Mouse (Mus musculus) urinary bladder, adult 18-20 months (tissue): ENCODE results near the gene 2010109A12Rik.

Source experiments
- DNase-seq, 2 experiments: peaks; one replicate each; pipeline ENCODE4 v3.0.0; 2022; ENCODE audit warnings: low spot score in 2 of 2, mixed read lengths in 2 of 2

2010109A12Rik gene

GRCm38 (mm10) chr5:93206109-93207005, at the start of gene 2010109A12Rik, which contains the start of gene Ccni:
2010109A12Rik (plus strand) TSS chr5:93206518.
Ccni (minus strand) TSS chr5:93206495.
- DNase-seq = peak; percentile 88 to 93

GRCm38 (mm10) chr5:93163541-93163940, 42.8 kb upstream of the 2010109A12Rik start:
- DNase-seq = peak in 1 of 2 experiments; percentile 25

GRCm38 (mm10) chr5:93167919-93168516, 38.3 kb upstream of the 2010109A12Rik start:
- no peak for DNase-seq

- DNase-seq = no peak
Measured at GRCm38 (mm10) chr5:93168654-93169053, 37.7 kb upstream of the 2010109A12Rik start.

DNA sequence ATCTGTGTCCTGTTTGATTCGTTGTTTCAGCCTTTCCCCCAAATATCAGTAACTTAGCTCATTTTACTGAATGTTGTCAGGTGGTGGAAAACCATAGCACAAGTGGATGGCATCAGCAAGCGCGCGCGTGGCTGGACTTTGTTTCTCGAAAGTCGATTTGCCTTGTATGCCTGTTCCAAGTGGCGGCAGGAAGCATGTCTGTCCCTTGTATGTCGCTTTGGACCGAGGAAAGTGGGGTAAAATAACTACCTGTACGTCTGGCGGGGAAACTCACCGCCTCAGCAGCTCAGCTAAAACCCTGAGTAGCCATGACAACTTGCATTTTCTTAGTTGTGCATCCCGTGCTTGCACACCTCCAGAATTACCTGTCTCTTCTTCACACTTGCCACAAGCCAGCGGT, 34.9 kb upstream of the 2010109A12Rik start:
- DNase-seq = no peak

- no peak for DNase-seq
Measured at GRCm38 (mm10) chr5:93172536-93172935, 33.8 kb upstream of the 2010109A12Rik start.

DNA sequence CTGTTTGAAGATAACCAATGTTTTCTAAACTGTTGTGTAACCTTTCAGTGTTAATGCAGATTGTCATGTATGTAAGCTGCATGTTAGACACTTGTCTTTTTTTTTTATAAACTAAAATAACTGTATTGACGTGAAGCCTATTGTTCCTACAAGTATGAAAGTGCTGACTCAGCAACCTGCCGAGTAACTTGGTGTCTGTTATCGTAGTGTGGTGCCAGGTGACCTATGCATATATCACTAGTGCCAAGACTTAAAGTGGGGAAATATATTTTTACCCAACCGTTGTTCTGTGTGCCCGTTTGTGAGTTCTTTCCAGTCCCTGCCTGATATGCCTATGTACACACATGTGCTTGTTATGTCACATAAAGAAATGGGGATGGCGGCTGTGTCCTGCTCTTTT, 31.6 kb upstream of the 2010109A12Rik start:
- DNase-seq = no peak

DNA sequence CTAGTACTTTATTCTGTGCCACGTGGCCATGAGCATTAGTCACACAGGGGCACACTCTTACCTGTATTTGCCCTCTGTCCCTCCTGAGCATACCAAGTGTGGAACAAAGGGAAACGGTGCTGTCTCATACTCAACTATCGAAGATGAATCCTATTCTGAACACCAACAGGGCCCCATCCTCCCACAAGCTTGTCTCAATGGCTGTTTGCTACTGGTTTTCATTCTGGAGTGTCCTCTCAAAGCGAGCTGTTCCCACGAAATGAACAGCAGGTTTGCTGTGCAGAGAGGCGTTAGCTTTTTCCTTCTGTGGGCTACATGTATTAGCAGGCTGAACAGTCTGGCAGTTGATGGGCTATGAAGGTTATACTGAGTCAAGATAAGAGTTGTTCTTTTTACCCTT, 27.7 kb upstream of the 2010109A12Rik start:
- DNase-seq = no peak

DNA sequence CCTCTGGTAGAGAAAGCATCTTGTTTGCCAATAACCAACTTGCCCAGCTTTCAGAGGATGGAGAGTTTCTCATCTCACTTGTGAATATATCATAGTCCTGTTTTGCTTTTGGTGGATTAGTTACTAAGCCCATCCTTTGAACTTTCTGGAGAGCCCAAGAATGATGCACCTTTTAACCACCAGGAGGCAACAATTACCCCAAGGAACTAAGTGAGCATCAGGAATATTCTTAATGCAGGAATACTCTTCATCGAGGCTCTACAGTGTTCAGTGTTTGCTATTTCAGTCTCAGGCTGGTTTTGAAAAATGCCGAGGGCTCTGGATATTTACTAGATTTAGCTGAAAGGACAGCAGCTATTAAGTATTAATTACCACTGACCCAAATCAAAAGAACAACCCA, 26.1 kb upstream of the 2010109A12Rik start:
- DNase-seq = no peak

GRCm38 (mm10) chr5:93183311-93183710, 23.0 kb upstream of the 2010109A12Rik start:
- no peak for DNase-seq

- no peak for DNase-seq
Measured at GRCm38 (mm10) chr5:93184548-93184947, 21.8 kb upstream of the 2010109A12Rik start.

- no peak for DNase-seq
Measured at GRCm38 (mm10) chr5:93189607-93190006, 16.7 kb upstream of the 2010109A12Rik start.

DNA sequence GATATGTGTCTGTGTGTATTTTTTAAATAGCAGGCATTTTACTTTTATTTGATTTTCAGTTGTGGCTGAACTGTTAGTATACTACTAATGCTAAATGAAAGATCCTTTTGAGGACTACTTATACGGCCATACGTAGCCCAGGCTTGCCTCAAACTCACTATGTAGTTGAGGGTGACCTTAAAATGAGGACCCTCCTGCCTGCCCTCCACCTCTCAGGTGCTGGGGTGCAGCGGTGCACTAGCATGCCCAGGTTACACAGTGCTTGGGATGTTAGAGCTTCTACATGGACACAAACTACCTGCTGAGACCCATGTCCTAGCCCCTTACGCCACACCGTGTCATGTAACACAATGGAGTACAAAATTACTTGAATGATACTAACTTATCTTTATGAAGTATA, 15.9 kb upstream of the 2010109A12Rik start:
- DNase-seq = no peak

GRCm38 (mm10) chr5:93198232-93198631, 8.1 kb upstream of the 2010109A12Rik start:
- DNase-seq = no peak

DNA sequence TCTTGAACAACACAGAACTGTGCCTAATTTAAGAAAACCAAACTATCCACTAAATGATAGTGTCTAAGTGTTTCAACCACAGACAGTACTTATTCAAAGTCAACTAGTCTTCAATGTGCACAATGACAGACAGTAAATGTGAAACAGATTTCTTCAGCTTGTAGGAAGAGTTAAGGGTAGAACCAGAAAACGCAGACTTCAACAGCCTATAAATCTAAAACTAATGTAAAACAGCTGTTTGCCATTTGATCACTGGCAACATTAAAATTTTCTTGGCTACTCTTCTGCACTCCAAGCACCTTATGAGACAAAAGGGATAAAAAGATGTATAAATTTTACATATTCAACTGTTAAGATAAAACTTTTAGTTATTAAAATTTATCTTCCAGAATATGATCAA, 5.1 kb upstream of the 2010109A12Rik start:
- no peak for DNase-seq

- DNase-seq = peak; percentile 30 to 48
Measured at GRCm38 (mm10) chr5:93205371-93206108, 778 bp upstream of the 2010109A12Rik start.

DNA sequence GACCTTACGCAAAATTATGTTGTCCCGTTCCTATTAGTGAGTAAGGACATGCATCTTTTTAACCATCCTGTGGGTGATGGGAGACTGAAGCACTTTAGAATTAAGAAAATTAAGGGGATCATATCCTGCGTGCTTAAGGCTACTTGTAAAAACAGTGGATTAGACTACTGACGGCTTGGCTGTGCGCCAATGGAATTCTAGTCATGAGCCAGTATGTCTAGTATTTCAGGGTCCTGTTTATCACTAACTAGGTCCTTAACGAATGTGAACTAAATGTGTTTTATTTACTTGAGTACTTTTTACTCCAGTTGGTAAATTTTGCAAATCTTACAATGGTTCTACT, 659 bp downstream of the 2010109A12Rik start:
- peak in 1 of 2 experiments; percentile 22 for DNase-seq

GRCm38 (mm10) chr5:93207555-93207954, 1.2 kb downstream of the 2010109A12Rik start:
- DNase-seq = no peak

GRCm38 (mm10) chr5:93218375-93218774, 12.1 kb downstream of the 2010109A12Rik start:
- DNase-seq = no peak

GRCm38 (mm10) chr5:93221661-93222060, 15.3 kb downstream of the 2010109A12Rik start:
- no peak for DNase-seq

GRCm38 (mm10) chr5:93224549-93224948, 18.2 kb downstream of the 2010109A12Rik start:
- no peak for DNase-seq

GRCm38 (mm10) chr5:93227157-93227556, 20.8 kb downstream of the 2010109A12Rik start:
- DNase-seq = no peak
